ENCODE assay signal across 11 mouse cellular contexts in genomic region chr12:3917668-3918341, GRCm38 (mm10). TPM values are rescaled to one million over a fixed set of nuclear protein-coding genes. Genes with fewer than 3 reads are reported as not detected.
A peak's percentile ranks its signal among the peaks of the same experiment; 100 is the strongest.
DNase-seq lines count a peak whose midpoint lies in the region; ATAC-seq and TF ChIP-seq lines count a peak whose summit lies in the region.
"Had no signal": no experiment of that assay in that cellular context is flagged by ENCODE, and none has a peak within 500 bp of the region (broad histone marks: within the 10 kb centered on the region; RNA-seq: fewer than 3 reads in every experiment).

No protein-coding gene starts in this region.

- TF ChIP-seq EP300 in heart, postnatal 0 days (IDR thresholded peaks at IDR 0.05; ENCODE audit: low read depth) = no peak

- H3K27ac ChIP-seq in heart, postnatal 0 days (ENCODE audit: low read depth) = no peak overlapping the region
- no peak overlapping the region for H3K27ac ChIP-seq in forebrain, embryonic 15.5 days (replicated peaks)
- peak overlapping the region; percentile 63; the same call in 1 of the 2 replicates for H3K27ac ChIP-seq in midbrain, embryonic 10.5 days (replicated peaks)
- H3K27ac ChIP-seq: macrophage had no signal

- 23% methylated on average over 14 of the region's 14 CpGs for WGBS in heart, postnatal 0 days
- 21% methylated on average over 14 of the region's 14 CpGs for WGBS in forebrain, embryonic 15.5 days
- WGBS in midbrain, embryonic 10.5 days = 26% methylated on average over 14 of the region's 14 CpGs

- no peaks in the 10 kb centered on the region for H3K9me3 ChIP-seq in heart, postnatal 0 days (replicated peaks; ENCODE audit: control insufficient read depth, low read length)
- no peaks in the 10 kb centered on the region for H3K9me3 ChIP-seq in forebrain, embryonic 15.5 days
- H3K9me3 ChIP-seq in midbrain, embryonic 10.5 days (replicated peaks) = no peaks in the 10 kb centered on the region

- DNase-seq in heart, postnatal 0 days (ENCODE audit: low spot score) = no peak
- DNase-seq in heart, adult 11 months = no peak
- peak; percentile 55 for DNase-seq in brain, embryonic 14.5 days (ENCODE audit: low read depth)
- no peak for DNase-seq in midbrain, embryonic 10.5 days (ENCODE audit: low spot score)
- no peak for DNase-seq in thymus, postnatal 0 days (ENCODE audit: low spot score)
- no peak for DNase-seq in c-Kit-positive CD71-positive TER-119-positive erythroid progenitor cells, embryonic 14.5 days (ENCODE audit: low spot score)
- no peak for DNase-seq in cerebellum, adult 11-12 months
- DNase-seq: cerebellum, postnatal 25 days; thymus, adult 18-20 months had no signal

- peak; percentile 40; the same call in 1 of the 2 replicates for ATAC-seq in heart, postnatal 0 days (ENCODE audit: insufficient read depth, low read depth)
- ATAC-seq in forebrain, embryonic 15.5 days (replicated peaks) = peak; percentile 65

- H3K27me3 ChIP-seq in heart, postnatal 0 days (ENCODE audit: control insufficient read depth, insufficient read depth, low read length) = no peaks in the 10 kb centered on the region
- H3K27me3 ChIP-seq in forebrain, embryonic 15.5 days = no peaks in the 10 kb centered on the region
- no peaks in the 10 kb centered on the region for H3K27me3 ChIP-seq in midbrain, embryonic 10.5 days (ENCODE audit: low read depth, poor library complexity, severe bottlenecking)

- no peak for TF ChIP-seq CTCF in heart, postnatal 0 days (IDR thresholded peaks at IDR 0.05; ENCODE audit: low read depth)
- no peak for TF ChIP-seq CTCF in brain, embryonic 14.5 days (IDR thresholded peaks at IDR 0.05; ENCODE audit: borderline replicate concordance, extremely low read depth, insufficient read depth, insufficient read length)

- H3K4me2 ChIP-seq in heart, postnatal 0 days (ENCODE audit: low read depth, low read length) = no peak overlapping the region
- H3K4me2 ChIP-seq in forebrain, embryonic 15.5 days (replicated peaks) = no peak overlapping the region

- H3K9ac ChIP-seq in heart, postnatal 0 days (replicated peaks; ENCODE audit: low read depth, low read length) = no peak overlapping the region
- no peak overlapping the region for H3K9ac ChIP-seq in forebrain, embryonic 15.5 days (replicated peaks)

- no peak for TF ChIP-seq POLR2A in brain, embryonic 14.5 days (IDR thresholded peaks at IDR 0.05; ENCODE audit: borderline replicate concordance, extremely low read depth, insufficient read depth, insufficient read length, poor library complexity, severe bottlenecking)

- H3K4me3 ChIP-seq in heart, postnatal 0 days (ENCODE audit: low read depth, low read length) = no peak overlapping the region
- H3K4me3 ChIP-seq in forebrain, embryonic 15.5 days = no peak overlapping the region
- H3K4me3 ChIP-seq in midbrain, embryonic 10.5 days = no peak overlapping the region

- H3K36me3 ChIP-seq in heart, postnatal 0 days (replicated peaks; ENCODE audit: control insufficient read depth, insufficient read depth, low read length) = no peaks in the 10 kb centered on the region
- H3K36me3 ChIP-seq in forebrain, embryonic 15.5 days = no peaks in the 10 kb centered on the region
- no peaks in the 10 kb centered on the region for H3K36me3 ChIP-seq in midbrain, embryonic 10.5 days

- no peaks in the 10 kb centered on the region for H3K4me1 ChIP-seq in heart, postnatal 0 days (ENCODE audit: control insufficient read depth, insufficient read depth)
- H3K4me1 ChIP-seq in forebrain, embryonic 15.5 days = no peaks in the 10 kb centered on the region
- H3K4me1 ChIP-seq in midbrain, embryonic 10.5 days = peaks cover 30% of the 10 kb centered on the region

RNA-seq across cellular contexts. Expression of gene Pomc, which starts 36.9 kb away (rescaled TPM):
- not detected in 2 replicates for total RNA-seq in heart, postnatal 0 days (2014; rRNA removed; ENCODE audit: low replicate concordance)
- polyA plus RNA-seq in heart, postnatal 0 days (2015; fragmentation: Nextera tagmentation; extraction: Ambion mirVana) = 1.2 and 1.8 TPM in 2 replicates
- 4.9 and 6.0 TPM in 2 replicates for polyA plus RNA-seq in brain, embryonic 14.5 days (2012; rRNA removed)
- polyA plus RNA-seq in forebrain, embryonic 15.5 days (2015; fragmentation: Nextera tagmentation; extraction: Ambion mirVana) = 4.9 and 11.5 TPM in 2 replicates
- polyA plus RNA-seq in midbrain, embryonic 10.5 days (2016; fragmentation: Nextera tagmentation; extraction: Ambion mirVana) = 7.8 and 8.2 TPM in 2 replicates
- polyA plus RNA-seq in thymus, postnatal 0 days (2015; fragmentation: Nextera tagmentation; extraction: Ambion mirVana) = 8.4 and 9.1 TPM in 2 replicates
